Mouse (Mus musculus) skeletal muscle tissue, adult 2 months (tissue): ENCODE results near the gene Sacm1l.

Source experiments
- DNase-seq: peaks from one replicate; pipeline ENCODE4 v3.0.0-alpha.2; 2012; ENCODE audit warnings: low read depth, low spot score

Sacm1l gene

DNA sequence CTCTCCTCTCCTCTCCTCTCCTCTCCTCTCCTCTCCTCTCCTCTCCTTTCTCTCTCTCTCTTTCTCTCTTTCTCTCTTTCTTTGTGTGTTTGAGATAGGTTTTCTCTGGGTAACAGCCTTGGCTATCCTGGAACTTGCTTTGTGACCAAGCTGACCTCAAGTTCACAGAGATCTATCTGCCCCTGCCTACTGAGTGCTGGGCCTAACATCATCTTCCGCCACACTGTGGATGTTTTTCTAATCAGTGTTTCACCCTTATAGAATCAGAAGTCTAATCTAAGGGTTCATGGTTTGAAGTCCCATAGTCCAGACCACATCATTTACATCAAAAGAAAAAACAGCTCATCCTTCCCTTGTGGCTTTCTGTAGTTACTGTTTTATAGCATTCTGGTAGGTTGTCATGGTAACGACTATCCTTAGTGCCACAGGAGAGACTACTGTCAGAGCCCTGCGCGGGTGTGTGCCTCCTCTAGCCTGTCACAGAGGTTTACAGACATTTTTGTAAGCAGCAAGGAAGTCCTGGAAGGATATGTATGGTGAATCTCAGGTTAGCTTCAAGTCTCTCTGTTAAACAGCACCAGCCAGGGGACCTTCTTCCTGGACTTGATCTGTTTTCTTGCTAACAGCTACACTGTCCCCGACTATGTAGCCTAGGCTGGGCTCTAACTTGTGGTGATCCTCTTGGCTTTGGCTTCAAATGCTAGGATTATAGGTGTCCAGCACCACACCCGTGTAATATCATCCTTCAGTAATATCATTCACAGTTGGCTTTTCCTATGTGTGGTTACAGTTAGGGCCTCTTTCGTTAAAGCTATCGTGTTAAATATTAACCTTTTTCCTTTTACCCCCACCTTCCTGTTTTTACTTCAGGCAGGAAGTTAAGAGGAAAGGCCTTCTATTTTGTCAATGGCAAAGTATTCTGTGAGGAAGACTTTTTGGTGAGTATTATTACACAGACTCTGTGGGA, 19.6 kb upstream of the Sacm1l start:
- no peak for DNase-seq

DNA sequence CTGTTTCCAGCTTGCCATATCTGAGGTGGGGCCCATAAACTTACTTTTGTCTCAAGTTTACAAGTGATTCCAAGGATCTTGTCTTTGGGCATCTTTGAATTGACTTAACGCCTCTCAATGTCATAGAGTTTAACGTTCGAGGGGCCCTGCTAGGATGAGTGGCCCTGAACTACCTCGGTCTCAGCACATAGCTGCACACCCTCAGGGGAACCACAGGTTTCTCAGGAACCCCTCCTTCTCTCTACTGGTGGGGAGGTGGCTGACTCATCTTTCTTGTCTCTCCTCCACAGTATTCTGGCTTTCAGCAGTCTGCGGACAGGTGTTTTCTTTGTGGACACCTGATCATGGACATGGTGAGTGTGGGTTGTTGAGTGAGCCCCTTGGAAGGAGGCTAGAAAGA, 18.6 kb upstream of the Sacm1l start:
- no peak for DNase-seq

DNA sequence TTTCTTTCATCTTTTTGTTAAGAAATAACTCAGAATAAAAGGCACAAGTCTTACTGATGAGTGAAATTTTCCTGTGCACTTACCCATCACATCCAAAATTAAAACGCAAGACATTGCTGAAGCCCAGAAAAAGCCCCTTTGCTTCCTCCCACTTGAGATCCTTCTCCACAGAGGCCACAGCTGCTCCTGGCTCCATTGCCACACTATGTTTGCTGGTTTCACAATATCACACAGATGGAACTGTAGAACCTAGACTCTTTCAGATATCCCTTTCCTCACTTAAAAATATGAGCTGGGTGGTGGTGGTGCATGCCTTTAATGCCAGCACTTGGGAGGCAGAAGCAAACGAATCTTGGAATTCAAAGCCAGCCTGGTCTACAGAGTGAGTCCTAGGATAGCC, 17.1 kb upstream of the Sacm1l start:
- DNase-seq = no peak

DNA sequence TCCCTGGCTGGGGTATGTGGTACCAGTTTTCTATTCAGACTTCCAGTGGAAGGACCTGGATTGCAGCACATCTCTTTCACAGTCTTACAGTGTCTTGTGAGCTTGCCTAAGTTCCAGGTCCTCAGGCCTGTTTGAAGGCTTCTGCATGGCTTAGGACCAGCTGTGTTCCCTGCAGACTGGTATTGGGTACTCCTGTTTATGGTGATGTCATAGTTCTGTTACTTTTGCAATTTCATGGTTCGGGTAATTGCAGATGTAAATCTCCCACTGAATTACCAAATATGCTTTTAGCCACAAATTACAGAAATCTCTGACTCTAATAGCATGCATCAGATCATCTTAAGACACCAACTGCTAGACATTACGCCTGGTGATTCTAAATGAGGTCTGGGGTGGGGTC, 14.5 kb upstream of the Sacm1l start:
- no peak for DNase-seq

DNA sequence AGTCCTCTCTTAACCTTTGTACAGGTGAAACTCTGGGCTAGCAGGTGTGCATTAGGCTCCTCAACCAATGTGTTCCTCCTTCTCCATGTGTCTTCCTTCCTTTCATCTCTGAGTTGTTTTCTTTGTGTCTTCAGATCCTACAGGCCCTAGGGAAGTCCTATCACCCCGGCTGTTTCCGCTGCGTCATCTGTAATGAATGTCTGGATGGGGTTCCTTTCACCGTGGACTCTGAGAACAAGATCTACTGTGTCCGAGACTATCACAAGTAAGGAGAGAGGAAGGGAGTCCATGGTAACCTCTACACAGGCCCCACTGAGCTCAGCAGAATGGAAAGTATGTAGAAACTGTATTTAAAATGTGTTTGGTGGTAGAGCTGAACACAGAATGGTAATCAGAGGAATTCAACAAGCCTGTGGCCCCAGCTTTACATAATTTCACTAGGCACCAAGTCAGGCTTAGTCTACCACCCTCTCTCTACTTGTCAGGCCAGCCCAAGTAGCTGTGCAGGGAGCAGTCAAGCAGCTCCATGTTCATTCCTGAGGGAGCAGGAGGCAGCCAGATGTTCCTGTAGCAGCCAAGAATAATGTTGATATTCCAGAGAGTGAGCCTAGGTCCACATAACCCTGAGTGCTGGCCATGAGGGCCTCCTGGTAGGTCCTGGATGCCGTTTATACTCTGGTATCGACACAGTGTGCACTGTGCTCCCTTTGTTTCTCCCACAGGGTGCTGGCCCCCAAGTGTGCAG, 12.7 kb upstream of the Sacm1l start:
- no peak for DNase-seq

DNA sequence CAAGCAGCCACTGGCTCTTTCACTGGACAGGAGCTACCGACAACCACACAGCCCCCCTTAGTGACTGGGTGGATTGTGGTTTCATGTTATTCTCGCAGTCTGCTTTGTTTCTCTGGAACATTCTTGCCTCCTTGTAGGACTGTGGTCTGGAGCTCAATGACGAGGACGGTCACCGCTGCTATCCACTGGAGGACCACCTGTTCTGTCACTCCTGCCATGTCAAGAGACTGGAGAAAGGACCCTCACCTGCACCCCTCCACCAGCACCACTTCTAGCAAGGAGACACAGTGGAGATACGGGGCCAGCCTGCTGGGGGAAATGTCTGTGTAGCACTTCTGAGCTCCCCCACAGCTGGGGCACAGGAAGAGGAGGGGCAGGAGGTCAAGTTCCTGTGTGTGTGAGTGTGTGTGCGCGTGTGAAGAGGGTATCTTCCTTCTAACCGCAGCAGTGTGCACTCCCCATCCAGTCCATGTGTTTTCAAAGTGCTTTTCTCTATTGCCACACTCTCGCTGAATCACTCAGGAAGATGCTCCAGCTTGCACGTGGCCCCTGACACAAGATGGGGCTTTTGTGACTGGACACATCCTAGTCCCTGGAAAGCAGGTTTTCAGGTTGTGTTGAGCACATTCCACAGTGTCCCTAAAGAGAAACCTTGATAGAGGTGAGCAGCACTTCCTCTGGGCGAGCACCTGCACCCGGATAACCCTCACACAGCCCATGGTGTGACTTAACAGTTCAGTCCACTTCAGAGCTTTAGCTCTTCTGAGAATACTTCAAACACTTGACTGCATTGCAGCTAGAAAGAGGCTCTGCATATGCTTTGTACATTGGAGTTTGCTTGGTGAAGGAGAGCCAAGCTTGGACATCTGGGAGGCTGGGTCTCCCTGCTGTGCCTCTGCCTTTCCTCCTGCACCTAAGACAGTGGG, 10.3 kb upstream of the Sacm1l start:
- DNase-seq = no peak

DNA sequence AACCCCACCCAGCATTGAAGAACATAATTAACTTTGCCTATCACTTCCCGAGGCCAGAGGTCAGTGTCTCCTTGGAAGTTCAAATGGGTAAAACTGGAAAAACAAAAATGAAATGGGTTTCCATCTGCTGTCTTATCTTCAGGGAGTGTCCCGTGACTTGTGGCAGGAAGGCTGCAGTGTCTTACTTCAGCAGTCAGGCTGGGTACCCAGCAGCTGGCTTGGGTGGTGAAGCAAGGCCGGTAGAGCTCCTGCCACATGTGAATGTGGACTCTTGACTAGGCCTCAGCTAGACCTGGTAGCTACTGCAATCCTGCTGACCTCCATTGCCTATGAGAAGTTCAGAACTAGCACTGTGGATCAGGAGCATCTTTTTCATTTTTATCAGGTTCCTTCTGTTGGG, 8.8 kb upstream of the Sacm1l start:
- no peak for DNase-seq

DNA sequence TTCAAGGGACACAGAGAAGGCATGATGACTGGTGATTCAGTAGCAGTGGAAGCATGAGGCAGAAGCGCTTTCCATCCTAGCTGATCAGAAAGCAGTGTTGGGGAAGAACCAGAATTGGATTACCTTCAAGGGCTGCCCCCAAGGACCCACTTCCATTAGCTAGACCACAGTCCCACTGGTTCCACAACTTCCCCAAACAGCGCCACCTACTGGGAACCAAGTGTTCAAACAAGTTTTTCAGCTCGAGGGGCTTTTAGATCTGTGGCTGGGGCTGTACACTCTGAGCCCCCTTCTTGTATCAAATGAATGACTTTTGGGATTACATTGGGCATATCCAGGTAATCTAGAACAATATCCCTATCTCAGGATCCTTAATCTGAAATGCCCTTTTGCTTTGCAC, 5.9 kb upstream of the Sacm1l start:
- no peak for DNase-seq

DNA sequence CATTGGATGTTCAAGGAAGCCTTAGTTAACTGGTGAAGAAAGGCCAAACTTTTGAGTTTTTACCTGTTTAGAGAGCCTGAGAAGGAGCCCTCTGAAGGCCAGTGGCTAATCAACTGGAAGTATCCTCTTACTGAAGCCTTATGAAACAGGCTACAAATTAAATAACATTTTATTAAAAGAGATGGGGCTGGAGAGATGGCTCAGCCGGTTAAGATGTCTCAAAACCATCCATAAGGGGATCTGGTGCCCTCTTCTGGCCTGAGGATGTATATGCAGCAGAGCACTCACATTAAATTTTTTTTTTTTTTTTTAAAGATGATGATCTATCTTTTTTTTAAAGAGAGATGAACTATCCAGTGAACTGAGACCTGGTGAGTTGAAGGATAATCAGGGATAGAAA, 4.5 kb upstream of the Sacm1l start:
- DNase-seq = peak; percentile 72

DNA sequence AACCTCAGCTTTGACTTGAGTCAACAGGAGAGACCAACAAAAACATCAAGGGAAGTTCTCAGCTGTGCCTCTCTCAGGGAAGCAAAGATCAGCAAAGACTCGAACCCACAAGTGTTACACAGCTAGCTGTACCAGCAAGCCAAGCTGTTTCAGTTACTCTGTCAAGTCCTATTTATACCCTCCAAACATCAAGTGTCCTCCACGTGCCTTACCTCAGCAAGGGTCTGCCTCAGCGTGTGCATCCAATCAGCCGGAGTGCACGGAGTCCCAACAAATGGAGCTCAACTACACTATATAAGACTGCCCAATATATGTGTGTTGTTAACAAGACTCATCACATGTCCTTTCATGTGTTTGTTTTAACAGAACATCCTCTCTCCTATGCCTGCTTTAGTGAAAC, 3.1 kb upstream of the Sacm1l start:
- no peak for DNase-seq

DNA sequence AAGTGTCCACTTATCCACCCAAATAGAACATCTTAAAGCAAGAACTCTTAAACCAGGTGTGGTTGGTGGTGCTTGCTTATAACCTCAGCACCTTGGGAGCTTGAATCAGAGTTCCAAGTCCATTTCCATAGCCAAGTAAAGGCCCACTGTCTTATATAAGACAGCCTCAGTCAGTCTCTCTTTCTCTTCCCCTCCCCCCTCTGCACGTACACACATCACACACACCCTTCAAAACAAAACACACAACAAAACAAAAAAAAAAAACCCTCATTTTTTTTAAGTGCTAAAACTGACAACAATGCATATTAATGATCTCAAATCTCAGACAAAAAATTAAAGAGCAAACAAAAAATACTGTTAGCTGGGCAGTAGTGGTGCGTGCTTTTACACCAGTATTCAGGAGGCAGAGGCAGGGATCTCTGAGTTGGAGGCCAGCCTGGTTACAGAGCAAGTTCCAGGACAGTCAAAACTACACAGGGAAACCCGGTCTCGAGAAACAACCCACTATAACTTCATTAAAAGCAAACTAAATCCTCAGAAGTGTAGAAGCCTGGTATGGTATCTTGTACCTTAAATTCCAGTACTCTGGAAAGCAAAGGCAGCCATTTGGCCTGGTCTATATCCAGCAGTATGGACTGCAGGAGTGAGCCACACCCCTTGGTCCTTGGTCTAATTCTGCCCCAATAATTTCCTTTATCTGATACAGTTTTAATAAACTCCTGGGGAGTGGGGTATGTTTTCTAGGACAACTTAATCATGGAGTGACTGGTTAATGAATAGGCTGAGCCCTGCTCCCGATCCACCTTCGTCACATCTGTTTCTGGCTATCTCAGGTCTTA, 1.3 kb upstream of the Sacm1l start:
- DNase-seq = no peak

DNA sequence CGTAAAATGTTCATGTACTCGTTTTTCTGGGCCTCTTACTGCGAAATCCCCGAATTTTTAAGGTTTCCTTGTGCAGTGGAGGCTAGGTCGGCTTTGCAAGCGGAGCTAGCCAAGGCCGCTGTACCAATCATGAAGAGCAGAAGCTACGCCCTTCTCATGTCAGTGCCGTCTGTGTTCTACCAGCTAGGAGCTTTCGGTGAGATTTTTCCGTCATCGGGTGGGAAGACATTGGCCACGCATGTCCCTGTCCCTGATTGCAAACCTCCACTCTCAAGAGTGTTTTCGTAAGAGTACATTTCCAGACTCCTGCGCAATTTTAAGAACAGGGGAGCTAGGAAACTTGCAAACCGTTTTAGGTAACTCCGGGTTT, 648 bp upstream of the Sacm1l start:
- peak; percentile 64 for DNase-seq

DNA sequence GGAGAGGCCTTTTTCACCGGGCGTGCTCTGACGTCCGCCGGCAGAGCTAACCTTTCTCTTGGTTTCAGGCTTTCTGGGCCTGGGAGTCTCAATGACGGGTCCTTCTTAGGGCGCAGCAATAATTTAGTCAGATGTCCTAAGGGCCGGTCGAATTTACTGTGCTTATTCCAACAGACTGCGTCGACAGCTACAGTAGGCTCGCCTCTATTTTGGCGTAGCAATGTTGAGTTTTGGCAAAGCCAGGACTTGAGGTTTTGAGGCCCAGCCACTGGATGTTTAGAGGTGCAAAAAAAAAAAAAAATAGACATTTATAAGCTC, 558 bp downstream of the Sacm1l start:
- peak; percentile 55 for DNase-seq

DNA sequence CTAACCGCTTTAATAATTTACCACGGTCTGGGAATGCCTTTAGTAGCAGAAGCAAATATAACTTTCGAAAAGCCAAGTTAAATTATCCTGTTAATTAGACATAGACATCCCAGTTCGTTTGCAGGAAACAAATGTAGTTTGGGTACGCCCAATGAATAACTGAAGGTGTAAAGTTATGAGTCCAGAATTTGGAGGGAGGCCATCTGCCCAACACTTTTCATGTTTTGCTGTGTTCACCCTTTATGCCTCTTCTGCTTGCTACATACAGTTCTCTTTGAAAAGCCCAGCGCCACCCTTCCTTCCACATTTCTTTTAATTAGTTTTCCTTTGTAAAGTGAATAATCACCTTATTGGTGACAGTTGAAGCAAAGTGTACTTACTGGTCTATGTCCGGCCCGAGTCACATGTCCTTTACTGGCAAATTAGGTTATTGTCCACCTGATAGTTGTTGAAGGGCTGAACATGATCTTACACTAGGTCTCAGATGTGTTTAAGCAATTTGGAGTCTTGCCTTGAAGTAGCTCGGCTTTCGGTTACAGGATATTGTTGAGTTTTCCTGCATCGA, 1.1 kb downstream of the Sacm1l start:
- no peak for DNase-seq

DNA sequence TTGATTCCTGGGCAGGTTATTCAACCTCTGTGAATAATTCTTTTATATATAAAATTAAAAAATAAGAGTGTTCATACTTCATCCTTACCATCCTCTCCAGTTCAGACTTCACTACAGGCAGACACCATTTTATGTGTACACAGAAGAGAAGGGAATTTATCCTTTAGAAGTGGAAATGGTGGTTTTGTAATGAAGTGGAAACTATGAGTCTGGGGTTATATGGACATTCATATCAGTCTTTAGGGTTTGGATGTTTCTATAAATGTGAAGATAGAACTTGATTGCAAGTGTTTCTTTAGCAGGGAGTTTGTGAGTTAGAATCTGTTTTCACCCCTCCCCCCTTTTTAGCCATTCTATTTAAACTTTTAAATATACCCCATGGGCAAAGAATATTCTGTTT, 1.7 kb downstream of the Sacm1l start:
- DNase-seq = no peak

DNA sequence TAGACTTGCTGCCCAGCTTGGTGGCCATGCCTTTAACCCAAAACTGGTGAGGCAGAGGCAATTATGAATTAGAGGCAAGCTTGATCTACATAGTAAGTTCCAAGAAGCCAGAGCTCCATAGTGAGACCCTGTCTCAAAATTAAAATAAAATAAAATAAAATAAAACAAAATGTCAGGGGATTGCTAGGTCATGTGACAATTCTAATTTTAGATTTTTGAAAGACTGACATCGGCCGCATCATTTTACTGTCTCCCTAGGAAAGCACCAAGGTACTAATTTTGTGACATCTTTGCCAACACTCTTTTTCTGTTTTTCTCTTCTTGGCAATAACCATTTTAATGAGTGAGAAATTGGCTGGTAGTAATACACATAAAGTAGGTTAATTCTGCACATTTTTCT, 7.1 kb downstream of the Sacm1l start:
- no peak for DNase-seq

DNA sequence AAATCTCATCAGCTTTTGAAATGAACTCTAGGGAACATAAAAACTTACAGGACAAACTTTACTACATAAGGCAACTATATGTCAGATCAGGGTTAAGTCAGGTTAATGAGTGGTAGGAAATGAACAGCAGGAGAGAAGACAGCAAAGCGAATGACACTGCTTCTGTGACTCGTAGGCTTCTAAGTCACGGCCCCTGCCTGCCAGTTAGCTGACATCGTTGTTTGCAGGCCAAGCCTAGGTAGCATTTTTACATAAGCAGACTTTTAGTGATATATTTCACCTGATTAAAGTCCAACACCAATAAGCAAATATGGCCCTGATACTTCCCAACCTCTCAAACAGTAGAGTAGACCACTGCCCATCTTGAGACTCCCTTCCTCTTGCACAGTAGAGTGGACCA, 8.6 kb downstream of the Sacm1l start:
- DNase-seq = no peak

DNA sequence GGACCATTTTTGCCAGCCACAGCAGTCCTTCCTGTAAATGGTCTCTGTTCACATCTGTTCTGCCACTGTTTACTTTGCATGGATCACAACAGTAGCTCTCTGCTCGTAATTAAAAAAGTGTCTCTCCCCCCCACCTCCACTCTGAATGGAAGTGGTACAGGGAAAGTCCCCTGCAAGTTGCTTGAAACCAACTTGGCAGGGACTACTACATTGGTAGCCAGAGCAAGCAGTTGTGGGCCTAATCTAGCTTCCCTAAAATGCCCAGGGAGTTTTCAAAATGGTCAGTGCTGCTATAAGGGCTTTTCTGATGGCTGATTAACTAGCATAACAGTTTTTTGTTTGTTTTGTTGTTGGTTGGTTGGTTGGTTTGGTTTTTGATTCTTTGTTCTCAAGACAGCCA, 9.5 kb downstream of the Sacm1l start:
- DNase-seq = no peak

DNA sequence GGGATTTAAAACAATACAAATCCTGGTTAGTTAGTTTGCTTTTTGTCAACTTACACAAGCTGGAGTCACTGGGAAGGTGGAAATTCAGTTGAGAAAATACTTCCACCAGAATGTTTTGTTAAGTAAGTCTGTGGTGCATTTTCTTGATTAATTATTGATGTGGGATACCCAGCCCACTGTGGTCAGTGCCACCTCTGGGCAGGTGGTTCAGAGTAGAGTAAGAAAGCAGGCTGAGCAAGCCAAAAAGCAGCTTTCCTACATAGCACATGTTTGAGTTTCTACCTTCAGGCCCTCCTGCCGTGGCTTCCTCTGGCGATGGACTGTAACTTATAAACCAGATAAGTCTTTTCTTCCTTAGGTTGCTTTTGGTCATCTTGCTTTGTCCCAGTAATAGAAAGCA, 10.3 kb downstream of the Sacm1l start:
- DNase-seq = no peak

DNA sequence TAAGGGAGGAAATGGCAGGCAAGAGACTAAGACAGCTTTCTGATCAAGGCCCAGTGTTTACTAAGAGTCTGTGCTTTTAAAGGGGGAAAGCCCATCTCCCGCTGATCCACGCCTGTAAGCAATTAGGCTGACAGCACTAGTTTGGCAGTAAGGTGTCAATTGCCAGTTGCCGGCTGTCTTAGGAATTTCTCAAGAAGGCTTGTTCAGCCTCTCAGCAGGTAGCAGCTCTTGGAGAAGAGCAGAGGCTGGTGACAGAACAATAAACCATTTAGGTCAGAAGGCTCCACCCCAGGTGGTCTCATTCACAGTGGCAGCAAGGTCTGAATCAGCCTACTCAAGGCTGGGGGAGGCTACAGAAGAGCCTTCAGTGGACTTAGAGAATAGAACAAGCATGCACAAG, 25.0 kb downstream of the Sacm1l start:
- DNase-seq = no peak
